Mouse (Mus musculus) hindbrain, embryonic 12.5 days (tissue): Measurements from ENCODE around the gene Acsl5. TPM values are rescaled to one million over a fixed set of nuclear protein-coding genes. Genes with fewer than 3 reads are reported as not detected.
A peak's percentile ranks its signal among the peaks of the same experiment; 100 is the strongest.

Experiments used
- ATAC-seq: fragments of 200-750 bp; cut with Nextera tagmentation; 2 replicates; pipeline ENCODE4 v1.8.0; 2017; ENCODE audit warnings: moderate TSS enrichment; ENCODE audit not compliant: low FRiP score
- H3K27ac ChIP-seq: fragments of 300-500 bp; sonication (generic); 2 replicates; pipeline ENCODE4 v1.5.1; 2016; ENCODE audit warnings: mild to moderate bottlenecking
- H3K27me3 ChIP-seq: fragments of 300-500 bp; sonication (generic); 2 replicates; pipeline ENCODE4 v1.6.1; 2016; ENCODE audit warnings: mild to moderate bottlenecking
- H3K36me3 ChIP-seq: fragments of 300-500 bp; sonication (generic); 2 replicates; pipeline ENCODE4 v1.6.1; 2016; ENCODE audit warnings: mild to moderate bottlenecking
- H3K4me1 ChIP-seq: fragments of 300-500 bp; sonication (generic); 2 replicates; pipeline ENCODE4 v1.6.1; 2016
- H3K4me2 ChIP-seq: fragments of 300-500 bp; sonication (generic); replicated peaks from 2 replicates; pipeline ENCODE4 v1.6.1; 2016; ENCODE audit warnings: mild to moderate bottlenecking
- H3K4me3 ChIP-seq: fragments of 300-500 bp; sonication (generic); 2 replicates; pipeline ENCODE4 v1.5.1; 2016; ENCODE audit warnings: mild to moderate bottlenecking
- H3K9ac ChIP-seq: fragments of 300-500 bp; sonication (generic); 2 replicates; pipeline ENCODE4 v1.6.1; 2016; ENCODE audit warnings: mild to moderate bottlenecking, moderate library complexity
- H3K9me3 ChIP-seq: fragments of 300-500 bp; sonication (generic); replicated peaks from 2 replicates; pipeline ENCODE4 v1.6.1; 2016; ENCODE audit warnings: mild to moderate bottlenecking
- WGBS: fragments of 180-500 bp; shearing (Covaris S2); methylation state at CpG from one replicate; pipeline ENCODE4 v1.1.7; 2016; 5-methylcytosine and 5-hydroxymethylcytosine counted together
- polyA plus RNA-seq: library from polyadenylated mRNA; unstranded; fragments of >200 nt; fragmentation: Nextera tagmentation; extraction: Ambion mirVana; gene quantifications from 2 replicates; pipeline ENCODE4 v1.2.1, GENCODE M21; 2016

The Acsl5 gene
- polyA plus RNA-seq, 1 experiment from 2014 or later, result 16.9 TPM

DNA sequence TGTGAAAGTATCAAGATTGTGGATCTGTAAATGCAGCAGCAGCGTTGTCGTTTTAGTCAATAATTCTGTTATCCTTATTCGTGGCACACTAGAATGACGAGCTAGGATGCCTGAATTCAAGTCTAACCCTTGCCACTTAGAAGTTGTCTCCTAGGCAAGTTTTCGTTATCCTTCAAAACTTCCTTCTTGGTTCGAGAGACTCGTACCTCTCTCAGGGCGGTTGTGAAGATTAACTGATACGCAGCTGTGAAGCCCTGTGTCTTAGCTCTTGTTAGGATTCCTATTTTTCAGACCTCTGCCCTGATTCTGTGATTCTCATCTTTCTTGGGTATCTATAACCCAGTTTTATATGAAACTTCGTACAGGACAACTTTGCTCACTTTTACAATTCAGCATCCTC is 65.2 kb downstream of the Acsl5 start:
- Histone ChIP-seq H3K4me2 (peak overlapping the region; percentile 97), H3K4me3 (peak overlapping the region; percentile 84), H3K4me1 (peaks cover 26% of the 10 kb centered on the region), H3K27me3 (no peaks in the 10 kb centered on the region), H3K36me3 (0 out of 2 replicates have a peak, but pooled peaks cover 3% of the 10 kb centered on the region), H3K27ac (no peak overlapping the region), H3K9me3 (no peaks in the 10 kb centered on the region), H3K9ac (no peak overlapping the region)
- WGBS, result 68% methylated on average over 10 of the region's 10 CpGs
- no peak for ATAC-seq

DNA sequence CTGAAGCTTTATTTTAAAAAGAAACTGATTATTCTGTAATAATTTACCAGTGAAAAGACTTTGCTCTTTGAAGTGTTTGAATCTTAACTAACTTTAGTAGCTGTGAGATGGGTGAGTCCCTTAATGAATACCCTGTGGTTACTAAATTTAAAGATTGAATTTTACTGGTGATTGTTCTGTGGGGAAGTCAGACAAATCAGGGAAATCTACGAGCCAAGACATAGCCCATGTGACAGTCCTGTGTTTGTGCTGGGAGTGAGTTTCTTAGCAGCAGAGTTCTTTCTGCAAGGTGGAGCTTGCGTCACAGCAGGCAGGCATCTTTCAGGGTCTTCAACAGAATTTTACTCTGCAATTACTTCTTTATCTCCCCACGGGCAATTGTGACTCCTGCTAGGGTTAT is 67.3 kb downstream of the Acsl5 start:
- Histone ChIP-seq H3K9me3 (no peaks in the 10 kb centered on the region), H3K27me3 (no peaks in the 10 kb centered on the region), H3K4me2 (no peak overlapping the region), H3K27ac (no peak overlapping the region), H3K36me3 (peaks cover 5% of the 10 kb centered on the region; the same call in 1 of the 2 replicates), H3K4me3 (no peak overlapping the region), H3K9ac (no peak overlapping the region), H3K4me1 (peaks cover 23% of the 10 kb centered on the region)
- WGBS, result 82% methylated on average over 3 of the region's 3 CpGs
- ATAC-seq, result no peak

DNA sequence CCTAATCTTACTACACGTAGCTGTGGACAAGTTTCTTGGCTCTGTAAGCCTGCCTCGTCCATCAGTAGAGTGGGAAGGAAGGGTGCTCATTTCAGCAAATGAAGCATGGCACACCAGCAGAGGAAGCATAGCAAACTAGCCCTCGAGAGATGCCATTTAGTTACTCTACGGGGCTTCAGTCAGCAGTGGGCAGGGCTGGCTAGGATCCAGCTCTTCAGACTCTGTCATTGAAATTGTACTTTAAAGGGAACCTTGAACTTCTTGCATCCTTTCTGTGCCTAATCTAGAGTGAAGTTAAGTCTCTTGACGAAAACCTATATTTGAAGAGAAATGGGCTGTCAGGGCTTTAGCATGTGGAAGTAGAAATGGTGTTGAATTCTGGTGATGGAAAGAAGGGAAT is 67.8 kb downstream of the Acsl5 start:
- no peaks in the 10 kb centered on the region for H3K9me3 ChIP-seq
- H3K4me1 ChIP-seq, result peaks cover 18% of the 10 kb centered on the region
- no peak for ATAC-seq
- H3K27ac ChIP-seq, result no peak overlapping the region
- peaks cover 5% of the 10 kb centered on the region; the same call in 1 of the 2 replicates for H3K36me3 ChIP-seq
- no peak overlapping the region for H3K4me2 ChIP-seq
- WGBS, result 82% methylated on average over 5 of the region's 5 CpGs
- no peak overlapping the region for H3K4me3 ChIP-seq
- H3K9ac ChIP-seq, result no peak overlapping the region
- H3K27me3 ChIP-seq, result no peaks in the 10 kb centered on the region

DNA sequence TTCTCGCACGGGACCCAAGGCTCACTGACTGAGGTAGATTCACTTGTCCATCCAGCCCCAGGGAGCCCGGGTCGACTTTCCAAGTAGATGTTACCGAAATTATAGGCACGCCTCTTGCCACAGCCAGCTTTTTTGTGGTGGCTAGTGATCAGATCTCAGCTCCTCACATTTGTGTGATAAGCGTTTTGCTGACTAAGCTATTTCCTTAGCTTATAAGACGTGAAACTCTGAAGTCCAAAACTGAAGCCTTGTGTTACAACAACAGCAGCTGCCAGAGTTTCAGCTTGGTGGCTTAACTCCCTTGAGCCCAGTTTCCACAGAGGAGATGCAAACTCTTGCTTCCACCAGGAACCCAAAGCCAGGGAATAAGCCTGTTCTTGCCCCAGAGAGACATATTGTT is 70.9 kb downstream of the Acsl5 start:
- Histone ChIP-seq H3K4me1 (peaks cover 3% of the 10 kb centered on the region; the same call in 1 of the 2 replicates), H3K9me3 (no peaks in the 10 kb centered on the region), H3K27me3 (no peaks in the 10 kb centered on the region), H3K36me3 (peaks cover 5% of the 10 kb centered on the region; the same call in 1 of the 2 replicates), H3K4me2 (no peak overlapping the region), H3K4me3 (no peak overlapping the region), H3K27ac (no peak overlapping the region), H3K9ac (no peak overlapping the region)
- 91% methylated on average over 8 of the region's 8 CpGs for WGBS
- no peak for ATAC-seq

DNA sequence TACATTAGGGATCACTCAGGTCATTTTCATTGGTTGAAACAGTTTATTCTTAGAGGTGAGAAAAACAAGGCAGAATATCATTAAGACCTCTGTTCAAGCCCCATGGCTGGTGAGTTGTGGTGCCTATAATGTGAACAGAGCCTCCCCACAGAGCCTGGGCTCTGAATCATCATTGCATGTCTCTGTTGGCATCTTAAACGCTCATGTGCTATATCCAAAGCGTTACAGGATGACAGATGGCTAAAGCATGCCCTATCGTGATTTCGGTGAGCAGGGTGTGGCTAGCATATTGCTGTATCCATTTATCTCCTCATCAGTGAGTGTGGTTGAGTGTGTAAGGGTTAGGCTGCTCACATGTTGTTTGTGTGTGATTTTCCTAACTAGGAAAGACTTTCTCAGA is 75.8 kb downstream of the Acsl5 start:
- WGBS, result 94% methylated on average over 4 of the region's 4 CpGs
- H3K4me1 ChIP-seq, result no peaks in the 10 kb centered on the region
- no peak overlapping the region for H3K4me2 ChIP-seq
- H3K27me3 ChIP-seq, result no peaks in the 10 kb centered on the region
- H3K36me3 ChIP-seq, result peaks cover 29% of the 10 kb centered on the region
- no peak for ATAC-seq
- no peaks in the 10 kb centered on the region for H3K9me3 ChIP-seq
- no peak overlapping the region for H3K27ac ChIP-seq
- H3K4me3 ChIP-seq, result no peak overlapping the region
- H3K9ac ChIP-seq, result no peak overlapping the region

DNA sequence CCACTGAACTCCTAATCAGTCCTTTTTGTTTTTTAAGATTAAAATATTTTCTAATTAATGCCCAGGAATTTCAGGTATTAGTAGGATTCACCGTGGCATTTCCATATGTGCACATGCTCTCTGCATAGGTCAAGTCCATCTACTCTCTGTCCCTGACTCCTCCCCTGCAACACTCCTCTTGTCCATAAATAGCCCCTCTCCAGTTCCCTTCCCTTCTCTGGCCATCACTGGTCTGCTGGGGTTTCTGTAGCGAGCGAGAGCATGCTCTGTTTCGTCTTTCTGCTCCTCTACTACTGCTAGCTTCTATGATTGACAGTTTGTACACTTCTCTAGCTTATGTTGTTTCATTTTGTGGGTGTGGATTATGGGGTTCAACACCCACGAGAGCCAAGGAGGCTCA is 80.0 kb downstream of the Acsl5 start:
- Histone ChIP-seq H3K4me3 (no peak overlapping the region), H3K4me1 (no peaks in the 10 kb centered on the region), H3K9ac (no peak overlapping the region), H3K9me3 (no peaks in the 10 kb centered on the region), H3K4me2 (no peak overlapping the region), H3K27me3 (no peaks in the 10 kb centered on the region), H3K36me3 (peaks cover 24% of the 10 kb centered on the region), H3K27ac (no peak overlapping the region)
- ATAC-seq, result no peak
- 93% methylated on average over 5 of the region's 5 CpGs for WGBS

DNA sequence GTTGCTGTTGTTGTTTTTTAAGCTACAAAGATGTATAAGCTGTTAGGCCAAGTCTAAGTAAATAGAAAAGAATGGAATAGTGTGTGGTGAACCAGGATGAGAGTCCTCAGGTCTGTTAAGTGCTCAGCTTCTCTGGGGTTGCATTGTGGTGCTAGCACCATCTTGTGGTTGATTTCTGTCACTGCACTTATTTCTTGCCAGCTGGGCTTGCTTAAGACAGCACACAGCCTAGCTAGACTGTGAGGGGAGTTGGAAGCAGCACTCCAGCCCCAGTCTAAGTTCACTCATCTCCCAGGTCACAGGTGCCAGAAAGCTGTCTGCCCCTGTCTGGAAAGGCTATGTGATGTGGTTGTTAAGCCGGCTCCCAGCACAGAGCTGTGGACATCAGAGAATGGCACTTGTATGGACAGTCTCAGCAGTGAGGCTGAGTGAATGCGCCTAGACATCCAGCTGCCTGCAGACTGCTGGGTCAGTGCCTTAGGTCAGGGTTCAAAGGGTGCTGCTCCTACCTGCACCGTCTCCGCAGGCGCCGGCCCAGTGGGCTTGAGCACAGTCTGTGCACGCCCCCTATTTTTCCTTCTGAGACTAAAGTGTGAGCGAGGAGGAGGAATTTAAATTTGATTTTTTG is 81.0 kb downstream of the Acsl5 start:
- peak; percentile 75; the same call in 1 of the 2 replicates for ATAC-seq

DNA sequence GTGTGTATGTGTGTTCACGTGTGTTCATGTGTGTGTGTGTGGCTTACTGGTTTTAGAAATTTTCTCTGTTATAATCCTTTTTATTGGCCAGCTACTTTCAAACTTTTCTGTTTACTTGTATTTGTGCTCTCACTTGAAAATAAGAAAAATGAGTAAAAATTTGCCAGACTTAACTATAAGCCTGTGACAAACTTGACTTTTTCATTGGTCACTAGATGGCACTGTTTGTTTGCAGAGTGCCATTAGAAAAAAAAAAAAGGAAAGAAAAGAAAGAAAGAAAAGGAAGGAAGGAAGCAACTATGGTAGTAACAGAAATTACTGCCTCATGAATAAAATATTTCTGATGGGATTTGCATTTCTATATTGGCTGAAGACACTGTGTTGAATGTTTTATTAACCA is 84.1 kb downstream of the Acsl5 start:
- no peak for ATAC-seq
- WGBS, result 97% methylated on average over 1 of the region's 1 CpGs
- Histone ChIP-seq H3K9ac (no peak overlapping the region), H3K9me3 (no peaks in the 10 kb centered on the region), H3K27me3 (no peaks in the 10 kb centered on the region), H3K27ac (no peak overlapping the region), H3K36me3 (0 out of 2 replicates have a peak, but pooled peaks cover 4% of the 10 kb centered on the region), H3K4me2 (no peak overlapping the region), H3K4me1 (no peaks in the 10 kb centered on the region), H3K4me3 (no peak overlapping the region)

More for the DNA sequence above, 81.0 kb downstream of the Acsl5 start:
- no peak overlapping the region for H3K27ac ChIP-seq
- no peak overlapping the region for H3K4me2 ChIP-seq
- peaks cover 24% of the 10 kb centered on the region for H3K36me3 ChIP-seq
- 93% methylated on average over 8 of the region's 8 CpGs for WGBS
- H3K9ac ChIP-seq, result no peak overlapping the region
- H3K27me3 ChIP-seq, result no peaks in the 10 kb centered on the region
- no peaks in the 10 kb centered on the region for H3K9me3 ChIP-seq
- H3K4me1 ChIP-seq, result no peaks in the 10 kb centered on the region
- H3K4me3 ChIP-seq, result no peak overlapping the region

DNA sequence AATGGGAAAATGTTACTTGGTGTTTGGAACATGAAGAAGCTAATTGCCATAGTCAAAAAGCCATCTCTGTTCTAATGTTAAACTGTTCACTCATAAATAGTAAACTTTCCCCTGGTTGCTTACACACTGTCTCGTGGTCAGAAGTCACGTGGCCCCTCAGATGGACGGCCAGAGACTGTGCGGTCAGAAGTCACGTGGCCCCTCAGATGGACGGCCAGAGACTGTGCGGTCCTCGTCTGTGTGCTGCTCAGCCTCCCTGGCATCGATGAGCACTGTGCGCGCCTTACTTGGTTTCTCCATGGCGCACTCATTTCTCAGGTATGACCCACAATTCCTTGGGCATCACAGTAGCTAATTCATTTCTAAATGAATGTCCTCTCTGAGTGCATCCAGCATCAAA is 84.7 kb downstream of the Acsl5 start:
- 87% methylated on average over 12 of the region's 12 CpGs for WGBS
- no peak overlapping the region for H3K27ac ChIP-seq

DNA sequence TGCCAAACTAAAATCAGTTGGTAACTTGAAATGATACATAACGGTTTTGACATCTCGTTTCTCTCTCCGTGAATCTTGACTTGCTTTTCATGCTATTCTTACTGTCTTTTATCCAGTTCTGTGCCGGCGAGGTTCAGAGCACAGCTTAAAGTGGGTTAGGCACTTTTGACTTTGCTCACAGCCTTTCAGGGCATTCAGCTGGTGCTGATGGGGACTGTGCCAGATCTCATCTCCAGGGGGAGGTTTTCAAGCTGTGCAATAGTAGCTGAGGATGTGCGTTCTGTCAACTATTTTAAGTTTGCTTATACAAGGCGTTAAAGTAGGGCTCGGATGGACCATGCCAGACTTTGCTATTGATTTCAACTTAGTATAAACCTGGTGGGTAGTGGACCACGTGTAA is 85.3 kb downstream of the Acsl5 start:
- Histone ChIP-seq H3K9ac (no peak overlapping the region), H3K4me2 (no peak overlapping the region), H3K4me3 (no peak overlapping the region), H3K27me3 (no peaks in the 10 kb centered on the region), H3K36me3 (no peaks in the 10 kb centered on the region), H3K9me3 (no peaks in the 10 kb centered on the region), H3K27ac (no peak overlapping the region), H3K4me1 (0 out of 2 replicates have a peak, but pooled peaks cover 2% of the 10 kb centered on the region)
- 83% methylated on average over 9 of the region's 9 CpGs for WGBS
- no peak for ATAC-seq

More for the DNA sequence above, 84.7 kb downstream of the Acsl5 start:
- Histone ChIP-seq H3K4me1 (no peaks in the 10 kb centered on the region), H3K4me2 (no peak overlapping the region), H3K36me3 (0 out of 2 replicates have a peak, but pooled peaks cover 4% of the 10 kb centered on the region), H3K9me3 (no peaks in the 10 kb centered on the region), H3K9ac (no peak overlapping the region), H3K4me3 (no peak overlapping the region), H3K27me3 (no peaks in the 10 kb centered on the region)
- ATAC-seq, result no peak

DNA sequence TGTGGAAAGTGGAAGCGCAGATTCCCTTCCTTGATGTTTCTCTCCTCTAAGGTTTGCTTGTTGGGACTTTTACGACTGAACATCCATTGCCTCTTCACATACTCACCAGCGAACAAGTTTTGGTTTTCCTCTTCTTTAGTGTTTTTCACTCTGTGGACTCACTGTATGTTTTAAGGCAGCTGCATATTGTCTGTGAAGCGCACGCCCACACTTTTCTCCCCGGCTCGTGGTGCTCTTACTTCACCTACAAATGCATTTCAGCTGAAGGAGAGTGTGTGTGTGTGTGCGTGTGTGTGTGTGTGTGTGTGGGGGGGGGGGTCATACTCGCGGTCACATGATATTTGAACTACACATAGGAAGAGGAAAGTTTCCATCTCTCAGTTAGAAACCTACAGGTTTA is 85.9 kb downstream of the Acsl5 start:
- ATAC-seq, result no peak
- H3K4me2 ChIP-seq, result no peak overlapping the region
- H3K9ac ChIP-seq, result no peak overlapping the region
- H3K36me3 ChIP-seq, result no peaks in the 10 kb centered on the region
- WGBS, result 97% methylated on average over 10 of the region's 10 CpGs
- no peak overlapping the region for H3K4me3 ChIP-seq
- H3K9me3 ChIP-seq, result no peaks in the 10 kb centered on the region
- no peaks in the 10 kb centered on the region for H3K27me3 ChIP-seq
- no peak overlapping the region for H3K27ac ChIP-seq
- H3K4me1 ChIP-seq, result 0 out of 2 replicates have a peak, but pooled peaks cover 2% of the 10 kb centered on the region

DNA sequence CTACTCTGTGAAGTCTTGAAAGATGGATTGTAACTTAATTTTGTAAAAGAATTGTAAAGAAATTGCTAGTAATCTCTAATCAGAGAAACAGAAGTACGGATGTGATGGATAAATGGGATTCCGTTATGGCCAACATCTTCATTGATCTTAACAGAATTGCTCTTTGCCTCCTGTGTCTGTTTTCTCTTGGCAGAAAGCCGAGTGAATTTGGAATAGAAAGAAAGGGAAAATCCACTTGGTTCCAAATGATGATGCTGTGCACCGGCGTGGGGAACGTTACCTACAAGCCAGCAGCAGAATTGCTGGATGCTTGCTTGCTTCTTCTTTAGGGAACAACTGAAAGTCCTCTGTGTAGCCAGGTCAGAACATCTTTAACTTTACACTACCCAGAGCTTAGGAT is 88.8 kb downstream of the Acsl5 start:
- H3K9ac ChIP-seq, result no peak overlapping the region
- ATAC-seq, result no peak
- WGBS, result 87% methylated on average over 6 of the region's 6 CpGs
- 0 out of 2 replicates have a peak, but pooled peaks cover 2% of the 10 kb centered on the region for H3K4me1 ChIP-seq
- no peaks in the 10 kb centered on the region for H3K27me3 ChIP-seq
- H3K9me3 ChIP-seq, result no peaks in the 10 kb centered on the region
- no peak overlapping the region for H3K4me3 ChIP-seq
- no peak overlapping the region for H3K27ac ChIP-seq
- no peaks in the 10 kb centered on the region for H3K36me3 ChIP-seq
- no peak overlapping the region for H3K4me2 ChIP-seq

DNA sequence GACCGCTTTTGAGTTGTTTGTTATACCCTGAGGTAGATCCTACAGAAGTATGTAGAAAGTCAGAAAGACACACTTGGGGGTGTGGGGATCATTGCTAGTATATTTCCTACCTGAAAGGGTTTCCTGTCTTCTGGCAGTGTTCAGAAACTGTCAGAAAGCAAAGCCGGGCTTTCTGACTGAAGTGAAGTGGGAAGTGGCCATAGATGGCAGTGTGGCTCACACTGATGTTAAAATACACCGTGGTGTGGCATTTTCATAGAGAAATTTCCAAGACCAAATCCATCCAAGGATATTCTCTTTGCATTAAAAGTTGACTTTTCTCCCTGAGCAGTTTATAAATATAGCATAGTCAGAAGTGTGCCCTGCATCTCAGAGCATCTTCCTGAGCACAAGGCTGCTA is 89.6 kb downstream of the Acsl5 start:
- Histone ChIP-seq H3K36me3 (no peaks in the 10 kb centered on the region), H3K4me3 (no peak overlapping the region), H3K9ac (no peak overlapping the region), H3K4me2 (no peak overlapping the region), H3K9me3 (no peaks in the 10 kb centered on the region), H3K27ac (no peak overlapping the region), H3K27me3 (no peaks in the 10 kb centered on the region), H3K4me1 (0 out of 2 replicates have a peak, but pooled peaks cover 2% of the 10 kb centered on the region)
- WGBS, result 78% methylated on average over 3 of the region's 3 CpGs
- no peak for ATAC-seq
